Comparison of ENCODE assay signal across 8 mouse cellular contexts in genomic region chr17:36023710-36024654, GRCm38 (mm10). TPM values are rescaled to one million over a fixed set of nuclear protein-coding genes. Genes with fewer than 3 reads are reported as not detected.
DNase-seq lines count a peak whose midpoint lies in the region; ATAC-seq lines count a peak whose summit lies in the region.

No protein-coding gene starts in this region.

- peaks cover 25% of the 10 kb centered on the region for H3K4me1 ChIP-seq in heart, embryonic 10.5 days
- peaks cover 6% of the 10 kb centered on the region for H3K4me1 ChIP-seq in heart, embryonic 16.5 days (ENCODE audit: control insufficient read depth, insufficient read depth, low read length)
- peaks cover 61% of the 10 kb centered on the region for H3K4me1 ChIP-seq in liver, embryonic 13.5 days (replicated peaks)
- H3K4me1 ChIP-seq in stomach, embryonic 15.5 days = peaks cover 3% of the 10 kb centered on the region; the same call in 1 of the 2 replicates

- H3K27ac ChIP-seq in heart, embryonic 10.5 days = no peak overlapping the region
- H3K27ac ChIP-seq in heart, embryonic 16.5 days (ENCODE audit: low read length) = peak overlapping the region; percentile 57
- H3K27ac ChIP-seq in liver, embryonic 13.5 days = peak overlapping the region; percentile 35
- H3K27ac ChIP-seq in stomach, embryonic 15.5 days = peak overlapping the region; percentile 72

- no peak overlapping the region for H3K4me2 ChIP-seq in heart, embryonic 16.5 days (ENCODE audit: low read depth, low read length)
- peak overlapping the region; percentile 31 for H3K4me2 ChIP-seq in liver, embryonic 13.5 days
- peak overlapping the region; percentile 5; the same call in 1 of the 2 replicates for H3K4me2 ChIP-seq in stomach, embryonic 15.5 days

- no peaks in the 10 kb centered on the region for H3K27me3 ChIP-seq in heart, embryonic 10.5 days (ENCODE audit: insufficient read depth, poor library complexity, severe bottlenecking)
- no peaks in the 10 kb centered on the region for H3K27me3 ChIP-seq in heart, embryonic 16.5 days (ENCODE audit: control insufficient read depth, insufficient read depth, low read length)
- no peaks in the 10 kb centered on the region for H3K27me3 ChIP-seq in liver, embryonic 13.5 days
- H3K27me3 ChIP-seq in stomach, embryonic 15.5 days (replicated peaks) = no peaks in the 10 kb centered on the region

- H3K9me3 ChIP-seq in heart, embryonic 10.5 days = no peaks in the 10 kb centered on the region
- H3K9me3 ChIP-seq in heart, embryonic 16.5 days (replicated peaks; ENCODE audit: control insufficient read depth, low read length) = no peaks in the 10 kb centered on the region
- H3K9me3 ChIP-seq in liver, embryonic 13.5 days (replicated peaks) = no peaks in the 10 kb centered on the region
- H3K9me3 ChIP-seq in stomach, embryonic 15.5 days = no peaks in the 10 kb centered on the region

- no peak overlapping the region for H3K9ac ChIP-seq in heart, embryonic 16.5 days (ENCODE audit: low read length)
- H3K9ac ChIP-seq in liver, embryonic 13.5 days = 0 out of 2 replicates have a peak overlapping the region, but pooled peaks have one; percentile 6
- H3K9ac ChIP-seq in stomach, embryonic 15.5 days = no peak overlapping the region

- DNase-seq in heart, adult 11 months = peak; percentile 97
- no peak for DNase-seq in heart, embryonic 10.5 days (ENCODE audit: low spot score)
- peak; percentile 49 for DNase-seq in MN1 (ENCODE audit: low spot score)
- DNase-seq in liver, embryonic 13.5 days = no peak
- DNase-seq in retina, embryonic 14.5 days (ENCODE audit: low spot score) = no peak
- no peak for DNase-seq in embryo, embryonic 11 days

- no peak; the same call in 1 of the 2 replicates for ATAC-seq in heart, embryonic 16.5 days (replicated peaks; ENCODE audit: extremely low read depth, insufficient read depth, low FRiP score)
- ATAC-seq in liver, embryonic 13.5 days (ENCODE audit: low read depth) = peak; percentile 44
- no peak for ATAC-seq in stomach, embryonic 15.5 days (ENCODE audit: insufficient read depth, low FRiP score, low read depth)

- no peaks in the 10 kb centered on the region for H3K36me3 ChIP-seq in heart, embryonic 10.5 days
- no peaks in the 10 kb centered on the region for H3K36me3 ChIP-seq in heart, embryonic 16.5 days (ENCODE audit: control insufficient read depth, insufficient read depth)
- peaks cover 6% of the 10 kb centered on the region for H3K36me3 ChIP-seq in liver, embryonic 13.5 days
- H3K36me3 ChIP-seq in stomach, embryonic 15.5 days = no peaks in the 10 kb centered on the region

- H3K4me3 ChIP-seq in heart, embryonic 10.5 days = no peak overlapping the region
- H3K4me3 ChIP-seq in heart, embryonic 16.5 days (ENCODE audit: low read length) = no peak overlapping the region
- no peak overlapping the region for H3K4me3 ChIP-seq in liver, embryonic 13.5 days (replicated peaks)
- no peak overlapping the region for H3K4me3 ChIP-seq in stomach, embryonic 15.5 days (replicated peaks)

- WGBS in heart, embryonic 10.5 days = 57% methylated on average over 9 of the region's 9 CpGs
- WGBS in heart, embryonic 16.5 days = 54% methylated on average over 9 of the region's 9 CpGs
- 55% methylated on average over 9 of the region's 9 CpGs for WGBS in liver, embryonic 13.5 days (ENCODE audit: insufficient replicate concordance)
- WGBS in stomach, embryonic 15.5 days = 46% methylated on average over 9 of the region's 9 CpGs

RNA-seq across cellular contexts. Expression of gene H2-T24, which starts 3.6 kb away (rescaled TPM):
- 2.5 and 2.6 TPM in 2 replicates for polyA plus RNA-seq in heart, embryonic 10.5 days (2016; fragmentation: Nextera tagmentation; extraction: Ambion mirVana)
- 1.8 and 2.5 TPM in 2 replicates for polyA plus RNA-seq in heart, embryonic 16.5 days (2015; fragmentation: Nextera tagmentation; extraction: Ambion mirVana)
- polyA plus RNA-seq in liver, embryonic 13.5 days (2015; fragmentation: Nextera tagmentation; extraction: Ambion mirVana) = 5.2 and 5.7 TPM in 2 replicates
- 2.6 and 4.2 TPM in 2 replicates for polyA plus RNA-seq in stomach, embryonic 15.5 days (2015; fragmentation: Nextera tagmentation; extraction: Ambion mirVana)

RNA-seq across cellular contexts. Expression of gene H2-T23, which starts 8.7 kb away (rescaled TPM):
- 1.2 and 3.4 TPM in 2 replicates for polyA plus RNA-seq in heart, embryonic 10.5 days (2016; fragmentation: Nextera tagmentation; extraction: Ambion mirVana)
- polyA plus RNA-seq in heart, embryonic 16.5 days (2015; fragmentation: Nextera tagmentation; extraction: Ambion mirVana) = 9.6 and 19.7 TPM in 2 replicates
- polyA plus RNA-seq in liver, embryonic 13.5 days (2015; fragmentation: Nextera tagmentation; extraction: Ambion mirVana) = 23.1 and 24.0 TPM in 2 replicates
- 11.4 and 14.8 TPM in 2 replicates for polyA plus RNA-seq in stomach, embryonic 15.5 days (2015; fragmentation: Nextera tagmentation; extraction: Ambion mirVana)

RNA-seq across cellular contexts. Expression of gene H2-T22, which starts 18.6 kb away (rescaled TPM):
- polyA plus RNA-seq in heart, embryonic 10.5 days (2016; fragmentation: Nextera tagmentation; extraction: Ambion mirVana) = 4.4 and 7.2 TPM in 2 replicates
- 10.1 and 12.6 TPM in 2 replicates for polyA plus RNA-seq in heart, embryonic 16.5 days (2015; fragmentation: Nextera tagmentation; extraction: Ambion mirVana)
- polyA plus RNA-seq in liver, embryonic 13.5 days (2015; fragmentation: Nextera tagmentation; extraction: Ambion mirVana) = 9.2 and 9.4 TPM in 2 replicates
- polyA plus RNA-seq in stomach, embryonic 15.5 days (2015; fragmentation: Nextera tagmentation; extraction: Ambion mirVana) = 17.3 and 18.8 TPM in 2 replicates

RNA-seq across cellular contexts. Expression of gene Gm6034, which starts 18.8 kb away (rescaled TPM):
- polyA plus RNA-seq in heart, embryonic 10.5 days (2016; fragmentation: Nextera tagmentation; extraction: Ambion mirVana) = not detected in 2 replicates
- polyA plus RNA-seq in heart, embryonic 16.5 days (2015; fragmentation: Nextera tagmentation; extraction: Ambion mirVana) = not detected in 2 replicates
- not detected in 2 replicates for polyA plus RNA-seq in liver, embryonic 13.5 days (2015; fragmentation: Nextera tagmentation; extraction: Ambion mirVana)
- polyA plus RNA-seq in stomach, embryonic 15.5 days (2015; fragmentation: Nextera tagmentation; extraction: Ambion mirVana) = 0.09 and 0.13 TPM in 2 replicates

RNA-seq across cellular contexts. Expression of gene Gm11127, which starts 34.2 kb away (rescaled TPM):
- not detected in 2 replicates for polyA plus RNA-seq in heart, embryonic 10.5 days (2016; fragmentation: Nextera tagmentation; extraction: Ambion mirVana)
- 0.24 TPM in 1 of 2 replicates, not detected in the other for polyA plus RNA-seq in heart, embryonic 16.5 days (2015; fragmentation: Nextera tagmentation; extraction: Ambion mirVana)
- polyA plus RNA-seq in liver, embryonic 13.5 days (2015; fragmentation: Nextera tagmentation; extraction: Ambion mirVana) = 0.08 TPM in 1 of 2 replicates, not detected in the other
- polyA plus RNA-seq in stomach, embryonic 15.5 days (2015; fragmentation: Nextera tagmentation; extraction: Ambion mirVana) = 0.28 and 0.50 TPM in 2 replicates

Comparison
In these comparisons a context has a peak if more than half of its experiments do, and no peak if none do; other contexts are left out.
1. DNase-seq: peak in heart, adult 11 months (single experiment) and MN1 (single experiment); none in heart, embryonic 10.5 days (single experiment), liver, embryonic 13.5 days (single experiment), retina, embryonic 14.5 days (single experiment) and embryo, embryonic 11 days (single experiment).